Mouse (Mus musculus) midbrain, embryonic 11.5 days (tissue): Measurements from ENCODE around the gene Cnr2. TPM values are rescaled to one million over a fixed set of nuclear protein-coding genes. Genes with fewer than 3 reads are reported as not detected.

Experiments used
- ATAC-seq: fragments of 200-750 bp; cut with Nextera tagmentation; 2 replicates; pipeline ENCODE4 v1.8.0; 2017; ENCODE audit warnings: moderate TSS enrichment, moderate library complexity; ENCODE audit not compliant: low FRiP score
- DNase-seq: peaks from one replicate; pipeline ENCODE4 v3.0.0; 2015; ENCODE audit warnings: low spot score; ENCODE audit errors: missing footprints
- H3K27ac ChIP-seq: fragments of 300-500 bp; sonication (generic); 2 replicates; pipeline ENCODE4 v1.5.1; 2014; ENCODE audit warnings: low read depth, low read length
- H3K27me3 ChIP-seq: fragments of 300-500 bp; sonication (generic); 2 replicates; pipeline ENCODE4 v1.6.1; 2014; ENCODE audit warnings: mild to moderate bottlenecking, low read length, moderate library complexity, mixed read lengths; ENCODE audit not compliant: control insufficient read depth, insufficient read depth
- H3K36me3 ChIP-seq: fragments of 300-500 bp; sonication (generic); 2 replicates; pipeline ENCODE4 v1.6.1; 2014; ENCODE audit warnings: mild to moderate bottlenecking, low read length, moderate library complexity, mixed read lengths; ENCODE audit not compliant: control insufficient read depth, insufficient read depth
- H3K4me1 ChIP-seq: fragments of 300-500 bp; sonication (generic); 2 replicates; pipeline ENCODE4 v1.6.1; 2014; ENCODE audit warnings: low read length; ENCODE audit not compliant: control insufficient read depth, insufficient read depth
- H3K4me2 ChIP-seq: fragments of 300-500 bp; sonication (generic); 2 replicates; pipeline ENCODE4 v1.6.1; 2014; ENCODE audit warnings: mild to moderate bottlenecking, moderate library complexity
- H3K4me3 ChIP-seq: fragments of 300-500 bp; sonication (generic); 2 replicates; pipeline ENCODE4 v1.5.1; 2014; ENCODE audit warnings: low read depth, low read length
- H3K9ac ChIP-seq: fragments of 300-500 bp; sonication (generic); 2 replicates; pipeline ENCODE4 v1.6.1; 2014; ENCODE audit warnings: low read length
- H3K9me3 ChIP-seq: fragments of 300-500 bp; sonication (generic); 2 replicates; pipeline ENCODE4 v1.6.1; 2016; ENCODE audit warnings: low read length; ENCODE audit not compliant: control insufficient read depth
- WGBS: fragments of 180-500 bp; shearing (Covaris S2); extraction: QIAGEN DNeasy Blood & Tissue Kit; methylation state at CpG from one replicate; pipeline ENCODE4 v1.1.7; 2014; 5-methylcytosine and 5-hydroxymethylcytosine counted together
- polyA plus RNA-seq: library from polyadenylated mRNA; unstranded; fragments of >200 nt; fragmentation: Nextera tagmentation; extraction: Ambion mirVana; gene quantifications from 2 replicates; pipeline ENCODE4 v1.2.1, GENCODE M21; 2014

The Cnr2 gene
- polyA plus RNA-seq, 1 experiment from 2014 or later = 0.63 TPM

- no peaks in the 10 kb centered on the region for H3K36me3 ChIP-seq
- H3K27me3 ChIP-seq = no peaks in the 10 kb centered on the region
- WGBS = 48% methylated on average over 10 of the region's 10 CpGs
- DNase-seq (no peak), ATAC-seq (no peak)
- no peak overlapping the region for H3K9ac ChIP-seq
- H3K27ac ChIP-seq = no peak overlapping the region
- no peaks in the 10 kb centered on the region for H3K9me3 ChIP-seq
- no peak overlapping the region for H3K4me2 ChIP-seq
- H3K4me3 ChIP-seq = no peak overlapping the region
- H3K4me1 ChIP-seq = no peaks in the 10 kb centered on the region
Observed at GRCm38 (mm10) chr4:135883401-135883851, 11.8 kb upstream of the Cnr2 start.

- Histone ChIP-seq H3K4me2 (no peak overlapping the region), H3K9me3 (no peaks in the 10 kb centered on the region), H3K4me3 (no peak overlapping the region), H3K4me1 (no peaks in the 10 kb centered on the region), H3K27ac (no peak overlapping the region), H3K36me3 (no peaks in the 10 kb centered on the region), H3K9ac (no peak overlapping the region), H3K27me3 (no peaks in the 10 kb centered on the region)
- 65% methylated on average over 7 of the region's 7 CpGs for WGBS
- no peak for ATAC-seq
- DNase-seq = no peak
Observed at GRCm38 (mm10) chr4:135883881-135884516, 11.2 kb upstream of the Cnr2 start.

- DNase-seq (no peak), ATAC-seq (no peak)
- 61% methylated on average over 6 of the region's 6 CpGs for WGBS
- Histone ChIP-seq H3K36me3 (no peaks in the 10 kb centered on the region), H3K27me3 (no peaks in the 10 kb centered on the region), H3K4me1 (no peaks in the 10 kb centered on the region), H3K9me3 (no peaks in the 10 kb centered on the region), H3K4me3 (no peak overlapping the region), H3K4me2 (no peak overlapping the region), H3K27ac (no peak overlapping the region), H3K9ac (no peak overlapping the region)
Observed at GRCm38 (mm10) chr4:135884531-135884930, 10.7 kb upstream of the Cnr2 start.

GRCm38 (mm10) chr4:135885676-135886075 lies 9.5 kb upstream of the Cnr2 start:
- no peaks in the 10 kb centered on the region for H3K36me3 ChIP-seq
- no peak overlapping the region for H3K4me3 ChIP-seq
- 86% methylated on average over 12 of the region's 12 CpGs for WGBS
- H3K9ac ChIP-seq = no peak overlapping the region
- H3K27me3 ChIP-seq = no peaks in the 10 kb centered on the region
- DNase-seq (no peak), ATAC-seq (no peak)
- H3K9me3 ChIP-seq = no peaks in the 10 kb centered on the region
- H3K27ac ChIP-seq = no peak overlapping the region
- H3K4me1 ChIP-seq = no peaks in the 10 kb centered on the region
- no peak overlapping the region for H3K4me2 ChIP-seq

GRCm38 (mm10) chr4:135886184-135886583 lies 9.0 kb upstream of the Cnr2 start:
- H3K4me1 ChIP-seq = no peaks in the 10 kb centered on the region
- 90% methylated on average over 4 of the region's 4 CpGs for WGBS
- H3K27ac ChIP-seq = no peak overlapping the region
- H3K36me3 ChIP-seq = no peaks in the 10 kb centered on the region
- H3K9ac ChIP-seq = no peak overlapping the region
- no peak for DNase-seq
- H3K4me3 ChIP-seq = no peak overlapping the region
- H3K4me2 ChIP-seq = no peak overlapping the region
- no peak for ATAC-seq
- no peaks in the 10 kb centered on the region for H3K9me3 ChIP-seq
- no peaks in the 10 kb centered on the region for H3K27me3 ChIP-seq

- no peak for DNase-seq
- Histone ChIP-seq H3K4me2 (no peak overlapping the region), H3K4me1 (no peaks in the 10 kb centered on the region), H3K27me3 (no peaks in the 10 kb centered on the region), H3K36me3 (no peaks in the 10 kb centered on the region), H3K4me3 (no peak overlapping the region), H3K9me3 (no peaks in the 10 kb centered on the region), H3K9ac (no peak overlapping the region), H3K27ac (no peak overlapping the region)
- no peak for ATAC-seq
- 94% methylated on average over 24 of the region's 24 CpGs for WGBS
Observed at GRCm38 (mm10) chr4:135888448-135889057, 6.6 kb upstream of the Cnr2 start.

- Histone ChIP-seq H3K9ac (no peak overlapping the region), H3K4me2 (no peak overlapping the region), H3K27ac (no peak overlapping the region), H3K4me3 (no peak overlapping the region), H3K27me3 (no peaks in the 10 kb centered on the region), H3K4me1 (no peaks in the 10 kb centered on the region), H3K9me3 (no peaks in the 10 kb centered on the region), H3K36me3 (no peaks in the 10 kb centered on the region)
- DNase-seq (peak; percentile 85), ATAC-seq (no peak)
- 84% methylated on average over 7 of the region's 7 CpGs for WGBS
Observed at GRCm38 (mm10) chr4:135889146-135889883, 5.9 kb upstream of the Cnr2 start.

- Histone ChIP-seq H3K9ac (no peak overlapping the region), H3K4me2 (no peak overlapping the region), H3K27me3 (no peaks in the 10 kb centered on the region), H3K4me3 (no peak overlapping the region), H3K9me3 (no peaks in the 10 kb centered on the region), H3K4me1 (no peaks in the 10 kb centered on the region), H3K27ac (no peak overlapping the region), H3K36me3 (no peaks in the 10 kb centered on the region)
- 6% methylated on average over 4 of the region's 4 CpGs for WGBS
- ATAC-seq = peak; percentile 70
- DNase-seq = peak; percentile 93
Observed at GRCm38 (mm10) chr4:135889884-135890283, 5.3 kb upstream of the Cnr2 start.

- Histone ChIP-seq H3K27ac (no peak overlapping the region), H3K27me3 (no peaks in the 10 kb centered on the region), H3K9ac (no peak overlapping the region), H3K4me2 (no peak overlapping the region), H3K4me3 (no peak overlapping the region), H3K36me3 (no peaks in the 10 kb centered on the region), H3K4me1 (no peaks in the 10 kb centered on the region), H3K9me3 (no peaks in the 10 kb centered on the region)
- no peak for DNase-seq
- WGBS = 83% methylated on average over 2 of the region's 2 CpGs
- ATAC-seq = no peak
Observed at GRCm38 (mm10) chr4:135891539-135891938, 3.7 kb upstream of the Cnr2 start.
